ENCODE assay signal across 19 mouse cellular contexts in the genomic region with DNA sequence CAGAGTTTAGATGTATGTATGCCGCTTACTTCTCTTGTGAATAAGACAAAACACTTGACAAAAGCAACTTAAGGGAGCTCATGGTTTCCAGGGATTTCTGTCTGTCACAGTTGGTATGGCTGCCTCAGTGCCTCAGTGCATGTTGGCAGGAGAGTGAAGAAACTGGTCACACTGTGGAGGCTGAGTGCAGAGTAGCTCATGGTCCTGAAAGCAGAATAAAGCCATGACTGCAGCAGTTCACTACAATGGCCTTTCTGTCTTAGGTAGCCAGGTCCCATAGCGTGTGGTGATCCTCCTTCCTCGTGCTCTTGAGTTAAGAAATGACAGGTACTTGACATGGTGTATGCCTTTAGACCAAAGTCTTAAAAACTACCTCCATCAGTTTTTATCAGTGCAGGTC.
"Had no signal": no experiment of that assay in that cellular context is flagged by ENCODE, and none has a peak within 500 bp of the region (broad histone marks: within the 10 kb centered on the region; RNA-seq: fewer than 3 reads in every experiment).

No protein-coding gene starts in this region.

- H3K36me3 ChIP-seq: kidney, embryonic 15.5 days; liver, embryonic 13.5 days; midbrain, embryonic 12.5 days; neural tube, embryonic 12.5 days; neural tube, embryonic 15.5 days; stomach, embryonic 15.5 days had no signal

- H3K27ac ChIP-seq: kidney, embryonic 15.5 days; left cerebral cortex, adult 2 months; liver, embryonic 13.5 days; midbrain, embryonic 12.5 days; neural tube, embryonic 12.5 days; neural tube, embryonic 15.5 days; stomach, embryonic 15.5 days had no signal

- H3K9me3 ChIP-seq: kidney, embryonic 15.5 days; liver, embryonic 13.5 days; midbrain, embryonic 12.5 days; neural tube, embryonic 12.5 days; neural tube, embryonic 15.5 days; stomach, embryonic 15.5 days had no signal

- H3K27me3 ChIP-seq: kidney, embryonic 15.5 days; liver, embryonic 13.5 days; midbrain, embryonic 12.5 days; neural tube, embryonic 12.5 days; neural tube, embryonic 15.5 days; stomach, embryonic 15.5 days had no signal

- H3K4me1 ChIP-seq: kidney, embryonic 15.5 days; liver, embryonic 13.5 days; neural tube, embryonic 12.5 days; stomach, embryonic 15.5 days had no signal

- DNase-seq: kidney, adult 8-10 months; kidney, postnatal 10 days; kidney, postnatal 36 days; layer of hippocampus, postnatal 36 days; liver, embryonic 13.5 days; lung, adult 2 months; lung, postnatal 14 days; lung, postnatal 4 days; right cerebral cortex, adult 18-20 months; right cerebral cortex, postnatal 14 days; right cerebral cortex, postnatal 4 days; spleen, adult 18-20 months; thymus, postnatal 25 days had no signal

- H3K4me3 ChIP-seq: kidney, embryonic 15.5 days; left cerebral cortex, adult 2 months; liver, embryonic 13.5 days; midbrain, embryonic 12.5 days; neural tube, embryonic 12.5 days; neural tube, embryonic 15.5 days; stomach, embryonic 15.5 days had no signal

- H3K4me2 ChIP-seq: kidney, embryonic 15.5 days; liver, embryonic 13.5 days; midbrain, embryonic 12.5 days; neural tube, embryonic 12.5 days; neural tube, embryonic 15.5 days; stomach, embryonic 15.5 days had no signal

- H3K9ac ChIP-seq: kidney, embryonic 15.5 days; liver, embryonic 13.5 days; midbrain, embryonic 12.5 days; neural tube, embryonic 12.5 days; neural tube, embryonic 15.5 days; stomach, embryonic 15.5 days had no signal
